Mouse (Mus musculus) testis, adult 10 weeks (tissue): ENCODE results near the gene A730049H05Rik. TPM values are rescaled to one million over a fixed set of nuclear protein-coding genes. Genes with fewer than 3 reads are reported as not detected.

Experiments used
- polyA plus RNA-seq: library from polyadenylated mRNA; stranded (reverse); fragments of 350-450 nt; fragmentation: Illumina TruSeq; extraction: RNeasy Lipid Tissue Mini Kit (QIAGEN cat#74804); gene quantifications from one replicate; pipeline ENCODE4 v1.2.3, GENCODE M21; 2014; ENCODE audit warnings: low read depth, low replicate concordance

The A730049H05Rik gene
- polyA plus RNA-seq = 0.18 TPM

DNA sequence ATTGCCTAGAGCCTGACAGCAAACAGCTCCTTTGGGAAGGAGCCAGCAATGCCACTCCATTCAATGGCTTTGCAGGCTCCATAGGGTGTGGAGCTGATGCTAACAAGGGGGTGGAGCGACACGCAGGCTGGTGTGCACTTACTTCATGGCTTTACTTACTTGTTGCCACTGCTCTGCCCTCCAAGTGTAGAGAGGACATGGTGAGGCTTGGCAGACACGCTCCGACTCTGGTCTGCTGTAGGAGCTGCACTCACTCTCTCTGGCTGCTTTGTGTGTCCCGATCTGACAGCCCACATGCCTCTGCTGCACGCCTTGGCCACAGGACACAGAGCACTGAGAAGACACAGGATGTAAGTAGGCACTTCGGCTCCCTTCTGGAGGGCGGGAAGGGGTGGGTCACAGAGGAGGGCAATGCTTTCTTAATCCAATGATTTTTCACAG, at the start of gene A730049H05Rik:
TSS of gene A730049H05Rik (plus strand) at position 168 of the 441 bp plus-strand sequence.

DNA sequence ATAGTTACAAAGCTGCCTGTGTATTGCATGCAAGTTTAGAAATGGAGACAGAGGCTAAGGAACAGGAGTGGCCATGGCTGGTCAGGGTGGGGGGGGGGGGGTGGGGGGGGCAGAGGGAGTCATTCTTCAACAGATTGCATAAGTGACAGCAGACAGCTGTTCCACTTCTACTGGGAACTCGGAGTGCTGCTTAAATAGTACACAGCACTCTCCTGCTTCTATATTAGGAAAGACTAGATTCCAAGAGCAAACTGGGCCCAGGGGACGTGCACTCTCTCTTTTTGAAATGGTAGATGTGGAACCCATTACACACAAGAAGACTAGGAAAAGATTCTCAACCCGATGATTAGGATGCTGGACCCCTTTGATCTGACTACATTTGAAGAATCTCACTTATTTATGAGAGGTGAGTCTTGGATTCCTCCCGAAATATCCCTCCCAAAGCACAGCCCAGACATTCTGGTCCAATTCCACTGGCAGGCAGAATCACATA, 52.9 kb downstream of the A730049H05Rik start, which contains the start of gene Gm15737:
TSS of gene Gm15737 (plus strand) at position 269 of the 493 bp plus-strand sequence.

Other genes with a start within 250 kb of the A730049H05Rik start
- 1.3 TPM for gene Prickle2, start 110.3 kb upstream of the A730049H05Rik start, polyA plus RNA-seq
- not detected for gene Gm15737, start 52.9 kb downstream of the A730049H05Rik start, polyA plus RNA-seq
- 2.5 TPM for gene Adamts9, start 127.0 kb downstream of the A730049H05Rik start, polyA plus RNA-seq